Mouse (Mus musculus) heart, embryonic 16.5 days (tissue): ENCODE results near the gene Tox3. TPM values are rescaled to one million over a fixed set of nuclear protein-coding genes. Genes with fewer than 3 reads are reported as not detected.

ENCODE experiments used
- ATAC-seq: fragments of 200-750 bp; cut with Nextera tagmentation; replicated peaks from 2 replicates; pipeline ENCODE4 v1.8.0; 2017; ENCODE audit warnings: moderate number of reproducible peaks; ENCODE audit not compliant: insufficient read depth, low FRiP score; ENCODE audit errors: extremely low read depth
- H3K27ac ChIP-seq: fragments of 300-500 bp; sonication (generic); 2 replicates; pipeline ENCODE4 v1.5.1; 2014; ENCODE audit warnings: mild to moderate bottlenecking, low read length, control low read depth, moderate library complexity
- H3K27me3 ChIP-seq: fragments of 300-500 bp; sonication (generic); 2 replicates; pipeline ENCODE4 v1.6.1; 2014; ENCODE audit warnings: low read length, mixed read lengths; ENCODE audit not compliant: control insufficient read depth, insufficient read depth
- H3K36me3 ChIP-seq: fragments of 300-500 bp; sonication (generic); 2 replicates; pipeline ENCODE4 v1.6.1; 2014; ENCODE audit not compliant: control insufficient read depth, insufficient read depth
- H3K4me1 ChIP-seq: fragments of 300-500 bp; sonication (generic); 2 replicates; pipeline ENCODE4 v1.6.1; 2014; ENCODE audit warnings: low read length, mixed read lengths; ENCODE audit not compliant: control insufficient read depth, insufficient read depth
- H3K4me2 ChIP-seq: fragments of 300-500 bp; sonication (generic); 2 replicates; pipeline ENCODE4 v1.6.1; 2014; ENCODE audit warnings: low read depth, mild to moderate bottlenecking, control low read depth, low read length
- H3K4me3 ChIP-seq: fragments of 300-500 bp; sonication (generic); 2 replicates; pipeline ENCODE4 v1.5.1; 2014; ENCODE audit warnings: mild to moderate bottlenecking, control low read depth, low read length
- H3K9ac ChIP-seq: fragments of 300-500 bp; sonication (generic); 2 replicates; pipeline ENCODE4 v1.6.1; 2014; ENCODE audit warnings: low read length, control low read depth
- H3K9me3 ChIP-seq: fragments of 300-500 bp; sonication (generic); replicated peaks from 2 replicates; pipeline ENCODE4 v1.6.1; 2016; ENCODE audit warnings: low read length; ENCODE audit not compliant: control insufficient read depth
- WGBS: fragments of 180-500 bp; shearing (Covaris S2); extraction: QIAGEN DNeasy Blood & Tissue Kit; methylation state at CpG from one replicate; pipeline ENCODE4 v1.1.7; 2014; 5-methylcytosine and 5-hydroxymethylcytosine counted together
- polyA plus RNA-seq: library from polyadenylated mRNA; unstranded; fragments of >200 nt; fragmentation: Nextera tagmentation; extraction: Ambion mirVana; gene quantifications from 2 replicates; pipeline ENCODE4 v1.2.1, GENCODE M21; 2015

The Tox3 gene
- polyA plus RNA-seq, 1 experiment from 2014 or later = 5.6 TPM

GRCm38 (mm10) chr8:90354782-90355181 lies 6.6 kb upstream of the Tox3 start:
- no peak for ATAC-seq
- Histone ChIP-seq H3K27me3 (no peaks in the 10 kb centered on the region), H3K4me1 (peaks cover 2% of the 10 kb centered on the region; the same call in 1 of the 2 replicates), H3K9me3 (no peaks in the 10 kb centered on the region), H3K36me3 (no peaks in the 10 kb centered on the region), H3K4me3 (no peak overlapping the region), H3K27ac (no peak overlapping the region), H3K9ac (no peak overlapping the region), H3K4me2 (no peak overlapping the region)
- WGBS = 80% methylated on average over 3 of the region's 3 CpGs

- H3K4me1 ChIP-seq = peaks cover 5% of the 10 kb centered on the region; the same call in 1 of the 2 replicates
- H3K4me2 ChIP-seq = no peak overlapping the region
- H3K36me3 ChIP-seq = no peaks in the 10 kb centered on the region
- H3K27me3 ChIP-seq = no peaks in the 10 kb centered on the region
- H3K9me3 ChIP-seq = no peaks in the 10 kb centered on the region
- no peak overlapping the region for H3K4me3 ChIP-seq
- no peak for ATAC-seq
- WGBS = 78% methylated on average over 16 of the region's 16 CpGs
- H3K9ac ChIP-seq = no peak overlapping the region
- H3K27ac ChIP-seq = no peak overlapping the region; the same call in 1 of the 2 replicates
These were observed 5.9 kb upstream of the Tox3 start for GRCm38 (mm10) chr8:90353960-90354540.

- Histone ChIP-seq H3K9me3 (no peaks in the 10 kb centered on the region), H3K4me3 (no peak overlapping the region), H3K4me2 (no peak overlapping the region), H3K27me3 (no peaks in the 10 kb centered on the region), H3K9ac (no peak overlapping the region), H3K27ac (no peak overlapping the region; the same call in 1 of the 2 replicates), H3K36me3 (no peaks in the 10 kb centered on the region), H3K4me1 (peaks cover 9% of the 10 kb centered on the region)
- 80% methylated on average over 2 of the region's 2 CpGs for WGBS
- no peak for ATAC-seq
These were observed 5.4 kb upstream of the Tox3 start for GRCm38 (mm10) chr8:90353499-90353898.

- peaks cover 9% of the 10 kb centered on the region for H3K4me1 ChIP-seq
- no peak overlapping the region for H3K4me3 ChIP-seq
- H3K27ac ChIP-seq = no peak overlapping the region
- H3K27me3 ChIP-seq = no peaks in the 10 kb centered on the region
- H3K9ac ChIP-seq = no peak overlapping the region
- no peaks in the 10 kb centered on the region for H3K9me3 ChIP-seq
- no peak overlapping the region for H3K4me2 ChIP-seq
- no peak for ATAC-seq
- WGBS = 77% methylated on average over 2 of the region's 2 CpGs
- no peaks in the 10 kb centered on the region for H3K36me3 ChIP-seq
These were observed 4.8 kb upstream of the Tox3 start for GRCm38 (mm10) chr8:90352991-90353390.

DNA sequence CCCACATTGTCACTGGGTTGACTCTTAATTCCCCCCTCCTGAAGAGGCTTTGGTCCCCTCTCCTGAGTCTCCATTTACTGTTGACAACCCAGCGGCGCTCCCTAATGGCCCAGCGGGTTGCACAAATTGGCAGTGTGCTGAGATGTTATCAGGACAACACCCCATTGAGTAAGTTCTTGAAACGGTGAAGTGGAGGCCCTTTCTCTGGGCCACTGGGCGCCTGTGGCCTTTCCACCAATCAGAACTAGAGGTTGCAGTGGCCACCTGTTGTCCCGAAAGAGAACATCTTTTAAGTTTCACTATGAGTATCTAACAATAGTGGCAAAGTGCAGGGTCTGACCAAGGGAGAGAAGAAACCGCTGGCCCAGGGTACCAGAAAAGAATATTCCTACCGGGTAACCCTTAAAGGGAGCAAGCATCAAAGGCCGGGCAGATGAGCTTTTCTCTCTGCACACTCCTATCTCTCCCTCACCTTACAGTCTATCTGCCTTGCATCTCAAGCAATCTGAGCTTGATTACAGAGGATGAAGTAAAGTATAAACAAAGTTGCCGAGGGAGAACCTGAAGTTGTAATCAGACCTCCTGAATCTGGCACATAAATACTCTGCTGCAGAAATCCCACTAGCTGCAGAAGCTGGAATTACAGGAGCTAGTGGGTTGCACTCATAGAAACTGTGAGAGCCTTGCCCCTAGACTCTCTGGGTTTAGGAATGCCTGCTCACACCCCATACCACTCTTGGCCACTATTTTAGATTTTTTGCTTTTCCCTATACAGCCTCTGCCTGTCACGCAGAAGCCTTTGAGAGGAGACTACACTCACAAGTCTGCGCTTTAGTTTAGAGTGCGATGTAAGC lies 1.8 kb upstream of the Tox3 start:
- H3K27ac ChIP-seq = peak overlapping the region; percentile 31
- peak overlapping the region; percentile 27; the same call in 1 of the 2 replicates for H3K4me2 ChIP-seq
- no peaks in the 10 kb centered on the region for H3K27me3 ChIP-seq
- no peaks in the 10 kb centered on the region for H3K9me3 ChIP-seq
- peak overlapping the region; percentile 29; the same call in 1 of the 2 replicates for H3K9ac ChIP-seq
- H3K36me3 ChIP-seq = no peaks in the 10 kb centered on the region
- H3K4me3 ChIP-seq = no peak overlapping the region
- peaks cover 15% of the 10 kb centered on the region for H3K4me1 ChIP-seq
- ATAC-seq = peak; percentile 25; the same call in 1 of the 2 replicates
- WGBS = 31% methylated on average over 13 of the region's 13 CpGs

DNA sequence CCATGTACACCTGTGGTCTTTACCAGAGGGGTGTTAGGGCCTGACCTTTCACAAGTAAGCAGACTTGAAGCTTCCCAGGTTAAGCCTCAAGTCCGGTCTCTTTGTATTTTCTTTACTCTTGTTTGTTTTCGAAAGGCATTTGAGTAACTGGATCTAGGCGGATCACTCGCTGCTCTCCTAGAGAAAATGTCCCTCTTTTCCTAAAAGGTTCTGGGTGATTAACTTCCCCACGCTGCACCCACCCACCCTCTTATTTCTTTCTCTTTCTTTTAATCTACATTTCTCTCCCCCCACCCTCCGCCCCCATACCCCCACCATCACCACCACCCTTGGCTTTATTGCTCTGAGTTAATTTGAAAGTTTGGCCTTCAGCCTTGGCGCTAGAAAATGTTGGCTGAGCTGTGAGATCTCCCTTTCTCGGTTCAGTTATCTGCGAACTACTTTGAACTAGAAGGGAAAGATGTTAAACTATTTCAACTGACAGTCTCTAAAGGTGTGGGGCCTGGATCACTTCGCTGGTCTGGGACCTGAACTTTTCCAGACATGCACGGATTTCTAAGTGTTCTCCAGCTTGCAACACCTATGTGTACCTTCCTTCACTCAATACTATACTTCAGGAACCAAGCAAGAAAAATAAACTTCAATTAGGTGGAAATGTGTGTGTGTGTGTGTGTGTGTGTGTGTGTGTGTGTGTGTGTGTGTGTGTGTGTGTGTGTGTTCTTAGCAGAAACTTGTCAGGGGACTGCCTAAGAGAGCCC lies 962 bp upstream of the Tox3 start:
- peak overlapping the region; percentile 85 for H3K4me2 ChIP-seq
- H3K27ac ChIP-seq = peak overlapping the region; percentile 92
- H3K4me1 ChIP-seq = peaks cover 16% of the 10 kb centered on the region
- H3K9ac ChIP-seq = peak overlapping the region; percentile 96
- ATAC-seq = no peak
- H3K36me3 ChIP-seq = no peaks in the 10 kb centered on the region
- no peaks in the 10 kb centered on the region for H3K9me3 ChIP-seq
- WGBS = 49% methylated on average over 11 of the region's 11 CpGs
- peak overlapping the region; percentile 87 for H3K4me3 ChIP-seq
- no peaks in the 10 kb centered on the region for H3K27me3 ChIP-seq

- H3K36me3 ChIP-seq = no peaks in the 10 kb centered on the region
- H3K9ac ChIP-seq = peak overlapping the region; percentile 96
- peak; percentile 63 for ATAC-seq
- WGBS = under 1% methylated on average over 56 of the region's 66 CpGs
- H3K4me2 ChIP-seq = peak overlapping the region; percentile 85
- no peaks in the 10 kb centered on the region for H3K9me3 ChIP-seq
- H3K4me3 ChIP-seq = peak overlapping the region; percentile 87
- H3K4me1 ChIP-seq = peaks cover 16% of the 10 kb centered on the region
- H3K27me3 ChIP-seq = no peaks in the 10 kb centered on the region
- H3K27ac ChIP-seq = peak overlapping the region; percentile 92
These were observed 464 bp downstream of the Tox3 start for GRCm38 (mm10) chr8:90347581-90348177.

DNA sequence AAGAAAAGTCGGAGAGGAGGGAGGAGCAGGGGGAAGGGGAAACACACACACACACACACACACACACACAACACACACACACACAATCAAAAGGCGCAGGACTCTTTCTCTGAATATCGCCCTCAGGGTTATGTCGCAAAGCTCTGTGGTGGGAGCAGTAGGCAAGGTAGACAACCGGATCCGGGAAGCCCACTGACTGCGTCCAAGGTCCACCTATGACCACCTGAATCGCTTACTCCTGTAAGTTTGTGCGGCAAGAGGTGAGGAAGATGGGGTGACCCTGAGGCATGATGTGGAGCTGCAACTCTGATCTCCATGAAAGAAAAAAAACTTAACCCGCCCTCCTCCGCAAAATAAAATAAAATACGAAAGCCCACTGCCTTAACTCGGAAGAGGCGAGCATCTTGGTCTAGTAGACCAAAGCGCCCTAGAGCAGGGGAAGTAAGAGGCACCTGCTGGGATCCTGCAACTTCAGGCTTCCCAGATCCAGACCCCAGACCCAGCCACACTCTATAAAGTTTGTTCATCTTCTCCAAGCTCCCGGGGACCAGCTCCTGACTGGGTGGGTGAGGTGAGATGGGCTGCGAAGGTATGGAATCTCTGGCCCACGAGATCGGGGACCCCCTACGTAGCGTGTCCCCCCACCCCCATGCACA lies 1.1 kb downstream of the Tox3 start:
- H3K36me3 ChIP-seq = no peaks in the 10 kb centered on the region
- H3K9ac ChIP-seq = peak overlapping the region; percentile 96
- no peaks in the 10 kb centered on the region for H3K27me3 ChIP-seq
- H3K4me1 ChIP-seq = peaks cover 16% of the 10 kb centered on the region
- ATAC-seq = no peak
- H3K4me3 ChIP-seq = peak overlapping the region; percentile 87
- WGBS = 3% methylated on average over 21 of the region's 21 CpGs
- peak overlapping the region; percentile 92 for H3K27ac ChIP-seq
- peak overlapping the region; percentile 85 for H3K4me2 ChIP-seq
- H3K9me3 ChIP-seq = no peaks in the 10 kb centered on the region
